ENCODE assay signal across 29 mouse cellular contexts in the genomic region with DNA sequence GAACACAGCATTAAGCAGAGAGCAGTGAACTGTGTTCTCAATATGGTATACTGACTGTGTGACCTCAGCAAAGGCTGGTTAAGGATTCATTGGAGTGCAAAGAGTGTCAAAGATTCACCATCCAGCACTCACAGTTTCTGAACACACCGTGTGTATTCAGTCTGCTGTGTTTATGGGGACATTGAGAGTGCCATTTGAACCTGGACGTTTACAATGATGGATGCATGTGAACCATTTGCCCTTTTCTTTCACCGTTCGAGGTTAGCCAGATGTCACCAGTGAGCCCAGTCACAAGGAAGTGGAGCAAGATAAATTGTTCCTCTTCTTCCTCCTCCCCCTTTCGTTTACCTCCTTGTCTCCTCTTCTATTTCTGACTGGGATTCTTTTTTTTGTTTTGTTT. TPM values are rescaled to one million over a fixed set of nuclear protein-coding genes. Genes with fewer than 3 reads are reported as not detected.
DNase-seq lines count a peak whose midpoint lies in the region; ATAC-seq and TF ChIP-seq lines count a peak whose summit lies in the region.
"Had no signal": no experiment of that assay in that cellular context is flagged by ENCODE, and none has a peak within 500 bp of the region (broad histone marks: within the 10 kb centered on the region; RNA-seq: fewer than 3 reads in every experiment).

No protein-coding gene starts in this region.

- H3K4me1 ChIP-seq in neural tube, embryonic 12.5 days: no peaks in the 10 kb centered on the region
- H3K4me1 ChIP-seq in hindbrain, embryonic 12.5 days: no peaks in the 10 kb centered on the region
- H3K4me1 ChIP-seq: embryonic facial prominence, embryonic 12.5 days; forebrain, embryonic 13.5 days; forebrain, embryonic 15.5 days had no signal

- intact Hi-C loops in gastrocnemius, adult 2 months (cut with DNase I): no loop called here

- no peaks in the 10 kb centered on the region for H3K36me3 ChIP-seq in neural tube, embryonic 12.5 days
- no peaks in the 10 kb centered on the region for H3K36me3 ChIP-seq in hindbrain, embryonic 12.5 days
- H3K36me3 ChIP-seq: embryonic facial prominence, embryonic 10.5 days; embryonic facial prominence, embryonic 12.5 days; forebrain, embryonic 15.5 days had no signal

- H3K4me2 ChIP-seq in neural tube, embryonic 12.5 days (replicated peaks): no peak overlapping the region
- H3K4me2 ChIP-seq in hindbrain, embryonic 12.5 days (replicated peaks): no peak overlapping the region
- H3K4me2 ChIP-seq: embryonic facial prominence, embryonic 12.5 days; forebrain, embryonic 13.5 days; forebrain, embryonic 15.5 days had no signal

- ATAC-seq in neural tube, embryonic 12.5 days (ENCODE audit: low FRiP score, low read depth): 0 out of 2 replicates have a peak, but pooled peaks have one; percentile 21
- no peak for ATAC-seq in hindbrain, embryonic 12.5 days (ENCODE audit: low FRiP score)
- ATAC-seq: forebrain, embryonic 13.5 days; forebrain, embryonic 15.5 days; forebrain, postnatal 0 days had no signal

- no peak overlapping the region for H3K27ac ChIP-seq in neural tube, embryonic 12.5 days
- H3K27ac ChIP-seq in gastrocnemius, adult 2 months: no peak overlapping the region
- H3K27ac ChIP-seq in hindbrain, embryonic 12.5 days: no peak overlapping the region
- H3K27ac ChIP-seq: embryonic facial prominence, embryonic 10.5 days; embryonic facial prominence, embryonic 12.5 days; forebrain, embryonic 13.5 days; forebrain, embryonic 15.5 days had no signal

- WGBS in neural tube, embryonic 12.5 days: 5% methylated on average over 5 of the region's 5 CpGs
- WGBS in hindbrain, embryonic 12.5 days: 31% methylated on average over 5 of the region's 5 CpGs

- no peaks in the 10 kb centered on the region for H3K27me3 ChIP-seq in neural tube, embryonic 12.5 days (replicated peaks)
- no peaks in the 10 kb centered on the region for H3K27me3 ChIP-seq in hindbrain, embryonic 12.5 days
- H3K27me3 ChIP-seq: embryonic facial prominence, embryonic 12.5 days; forebrain, embryonic 13.5 days; forebrain, embryonic 15.5 days had no signal

- DNase-seq in neural tube, embryonic 10.5 days (ENCODE audit: extremely low spot score, low spot score): no peak
- peak; percentile 58 for DNase-seq in embryo, embryonic 10.5 days (ENCODE audit: low spot score)
- DNase-seq in embryo, embryonic 11.5 days (ENCODE audit: low read depth, low spot score): peak; percentile 7
- DNase-seq in mesoderm, embryonic 11.5 days (ENCODE audit: low read depth, low spot score): peak; percentile 51
- DNase-seq in gastrocnemius, adult 2 months: no peak
- DNase-seq in spleen, postnatal 14 days (ENCODE audit: low spot score in 2 of 2): no peak
- DNase-seq: adrenal gland, adult 8-10 months; adrenal gland, postnatal 14 days; cerebellum, adult 11 months; cerebellum, adult 18-20 months; cerebellum, adult 8-10 months; cerebellum, adult 9-11 months; cerebellum, postnatal 14 days; cerebellum, postnatal 36 days; forebrain, postnatal 0 days had no signal

- H3K9ac ChIP-seq in neural tube, embryonic 12.5 days: no peak overlapping the region
- H3K9ac ChIP-seq in hindbrain, embryonic 12.5 days: no peak overlapping the region
- H3K9ac ChIP-seq: embryonic facial prominence, embryonic 12.5 days; forebrain, embryonic 13.5 days; forebrain, embryonic 15.5 days; forebrain, postnatal 0 days had no signal

- TF ChIP-seq CTCF in gastrocnemius, adult 2 months (IDR thresholded peaks at IDR 0.05): no peak

- no peak overlapping the region for H3K4me3 ChIP-seq in neural tube, embryonic 12.5 days
- no peak overlapping the region for H3K4me3 ChIP-seq in gastrocnemius, adult 2 months
- no peak overlapping the region for H3K4me3 ChIP-seq in hindbrain, embryonic 12.5 days
- H3K4me3 ChIP-seq: embryonic facial prominence, embryonic 10.5 days; embryonic facial prominence, embryonic 12.5 days; forebrain, embryonic 13.5 days; forebrain, embryonic 15.5 days had no signal

- no peaks in the 10 kb centered on the region for H3K9me3 ChIP-seq in neural tube, embryonic 12.5 days
- no peaks in the 10 kb centered on the region for H3K9me3 ChIP-seq in hindbrain, embryonic 12.5 days (replicated peaks)
- H3K9me3 ChIP-seq: embryonic facial prominence, embryonic 10.5 days; embryonic facial prominence, embryonic 12.5 days; forebrain, embryonic 13.5 days; forebrain, embryonic 15.5 days had no signal

RNA-seq across cellular contexts. Expression of gene BC030870, which starts 53.0 kb away (rescaled TPM):
- not detected in 2 replicates for polyA plus RNA-seq in neural tube, embryonic 12.5 days (2016; fragmentation: Nextera tagmentation; extraction: Ambion mirVana)
- not detected for total RNA-seq in gastrocnemius, adult 2 months (2021)
- polyA plus RNA-seq in hindbrain, embryonic 12.5 days (2016; fragmentation: Nextera tagmentation; extraction: Ambion mirVana): not detected in 2 replicates
- total RNA-seq: adrenal gland, adult 18-20 months; adrenal gland, adult 8-10 months; adrenal gland, postnatal 14 days; adrenal gland, postnatal 4 days; common myeloid progenitor, adult 5-6 weeks; ES-E14; forebrain, postnatal 0 days; MEL had no signal
- polyA plus RNA-seq: brain, embryonic 14.5 days; C2C12; embryonic facial prominence, embryonic 10.5 days; forebrain, embryonic 11.5 days; forebrain, embryonic 13.5 days; forebrain, embryonic 15.5 days; forebrain, postnatal 0 days had no signal

Comparison
In these comparisons a context has a peak if more than half of its experiments do, and no peak if none do; other contexts are left out.
1. DNase-seq: peak in embryo, embryonic 10.5 days (single experiment), embryo, embryonic 11.5 days (single experiment) and mesoderm, embryonic 11.5 days (single experiment); none in neural tube, embryonic 10.5 days (single experiment), gastrocnemius, adult 2 months (single experiment) and spleen, postnatal 14 days (0 of 2).